Mouse (Mus musculus) left cerebral cortex, adult 9 months (tissue): ENCODE measurements at regions not wholly inside any gene's neighbourhood (a gene's known extent, or its start where the extent isn't known, plus 50 kb on each side); places are given as distances from the start of the nearest gene placed in this dataset.

ENCODE experiments used
- DNase-seq, 2 experiments: peaks; one replicate each; pipeline ENCODE4 v3.0.0; 2022; ENCODE audit warnings: low spot score in 2 of 2

- no peak for DNase-seq
Observed at GRCm38 (mm10) chr9:82728652-82729051, 100.7 kb upstream of the Irak1bp1 start.

GRCm38 (mm10) chr9:82729646-82730045, 99.7 kb upstream of the Irak1bp1 start:
- no peak for DNase-seq

- DNase-seq = no peak
Observed at GRCm38 (mm10) chr9:82733024-82733585, 96.2 kb upstream of the Irak1bp1 start.

GRCm38 (mm10) chr9:82734959-82735358, 94.4 kb upstream of the Irak1bp1 start:
- no peak for DNase-seq

GRCm38 (mm10) chr9:82759979-82760378, 69.4 kb upstream of the Irak1bp1 start:
- DNase-seq = no peak

GRCm38 (mm10) chr9:82760682-82761468, 68.5 kb upstream of the Irak1bp1 start:
- DNase-seq = no peak

GRCm38 (mm10) chr9:82763651-82764050, 65.7 kb upstream of the Irak1bp1 start:
- DNase-seq = no peak
